Mouse (Mus musculus) liver, postnatal 0 days (tissue): ENCODE measurements around the gene Ptprg. TPM values are rescaled to one million over a fixed set of nuclear protein-coding genes. Genes with fewer than 3 reads are reported as not detected.

Experiments
- ATAC-seq: fragments of 200-750 bp; cut with Nextera tagmentation; 2 replicates; pipeline ENCODE4 v1.8.0; 2017; ENCODE audit warnings: mild to moderate bottlenecking, moderate library complexity
- DNase-seq: peaks from one replicate; pipeline ENCODE4 v3.0.0-alpha.2; 2016
- H3K27ac ChIP-seq: fragments of 300-500 bp; sonication (generic); 2 replicates; pipeline ENCODE4 v1.5.1; 2014; ENCODE audit warnings: antibody characterized with exemption, moderate library complexity, mild to moderate bottlenecking, low read depth
- H3K27me3 ChIP-seq: fragments of 300-500 bp; sonication (generic); 2 replicates; pipeline ENCODE4 v1.6.1; 2014; ENCODE audit warnings: low read length, control low read depth, mixed read lengths; ENCODE audit not compliant: insufficient read depth
- H3K36me3 ChIP-seq: fragments of 300-500 bp; sonication (generic); replicated peaks from 2 replicates; pipeline ENCODE4 v1.6.1; 2014; ENCODE audit warnings: mild to moderate bottlenecking, control low read depth, low read length, moderate library complexity, mixed read lengths; ENCODE audit not compliant: insufficient read depth
- H3K4me1 ChIP-seq: fragments of 300-500 bp; sonication (generic); 2 replicates; pipeline ENCODE4 v1.6.1; 2014; ENCODE audit warnings: antibody characterized with exemption, mild to moderate bottlenecking, control low read depth; ENCODE audit not compliant: insufficient read depth
- H3K4me2 ChIP-seq: fragments of 300-500 bp; sonication (generic); 2 replicates; pipeline ENCODE4 v1.6.1; 2014; ENCODE audit warnings: low read depth, mild to moderate bottlenecking, low read length, moderate library complexity, mixed read lengths
- H3K4me3 ChIP-seq: fragments of 300-500 bp; sonication (generic); 2 replicates; pipeline ENCODE4 v1.5.1; 2014; ENCODE audit warnings: low read depth, low read length
- H3K9ac ChIP-seq: fragments of 300-500 bp; sonication (generic); replicated peaks from 2 replicates; pipeline ENCODE4 v1.6.1; 2014; ENCODE audit warnings: mild to moderate bottlenecking, moderate library complexity
- H3K9me3 ChIP-seq: fragments of 300-500 bp; sonication (generic); 2 replicates; pipeline ENCODE4 v1.6.1; 2016; ENCODE audit warnings: mild to moderate bottlenecking, control low read depth, low read length, mixed read lengths
- CTCF ChIP-seq: sonication (generic); IDR thresholded peaks from 2 replicates; pipeline ENCODE4 v1.5.1; 2016; ENCODE audit warnings: antibody characterized with exemption, low read depth
- EP300 ChIP-seq: IDR thresholded peaks from 2 replicates; pipeline ENCODE4 v1.6.1; 2016; ENCODE audit warnings: antibody characterized with exemption, low read depth, mild to moderate bottlenecking
- WGBS: fragments of 180-500 bp; shearing (Covaris S2); extraction: QIAGEN DNeasy Blood & Tissue Kit; methylation state at CpG from one replicate; pipeline ENCODE4 v1.1.7; 2014; ENCODE audit not compliant: insufficient replicate concordance; 5-methylcytosine and 5-hydroxymethylcytosine counted together
- polyA plus RNA-seq: library from polyadenylated mRNA; unstranded; fragments of >200 nt; fragmentation: Nextera tagmentation; extraction: Ambion mirVana; gene quantifications from 2 replicates; pipeline ENCODE4 v1.2.1, GENCODE M21; 2015

The Ptprg gene
- polyA plus RNA-seq, 1 experiment from 2014 or later = 2.7 TPM

DNA sequence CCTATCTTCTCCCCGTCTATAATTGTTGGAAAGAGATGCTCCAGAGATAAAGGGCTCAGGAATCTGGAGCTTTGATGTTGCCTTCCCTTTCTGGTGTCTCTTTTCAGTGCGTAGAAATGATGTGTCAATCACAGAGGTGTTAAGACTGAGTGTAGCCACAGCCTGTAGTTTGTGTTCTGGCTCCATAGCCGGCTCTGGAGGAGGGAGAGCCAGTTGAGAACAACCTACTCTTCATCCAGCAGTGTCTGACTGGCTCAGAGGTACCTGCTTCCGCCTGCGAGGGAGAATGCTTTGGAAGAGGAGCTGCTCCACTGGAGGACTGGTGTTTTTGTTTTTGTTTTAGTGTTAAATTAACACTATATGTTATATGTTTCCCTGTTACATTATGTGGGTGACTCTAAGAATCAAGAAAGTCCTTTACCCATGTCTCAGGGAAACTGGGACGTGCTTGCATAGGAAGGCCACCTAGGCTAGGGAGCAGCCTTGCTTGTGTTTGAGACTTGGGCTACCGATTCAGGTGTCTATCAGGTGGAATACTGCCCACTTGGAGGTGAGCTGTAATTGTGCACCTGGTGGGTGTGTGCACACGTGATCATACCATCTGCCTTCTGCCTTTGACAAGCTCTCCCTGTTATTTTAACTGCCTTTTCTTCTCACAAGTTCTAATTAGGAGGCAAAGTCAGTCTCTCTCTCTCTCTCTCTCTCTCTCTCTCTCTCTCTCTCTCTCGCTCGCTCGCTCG is 282.5 kb downstream of the Ptprg start:
- no peak overlapping the region for H3K4me3 ChIP-seq
- TF ChIP-seq CTCF = no peak
- no peak for TF ChIP-seq EP300
- no peaks in the 10 kb centered on the region for H3K36me3 ChIP-seq
- WGBS = 70% methylated on average over 12 of the region's 12 CpGs
- DNase-seq (no peak), ATAC-seq (no peak)
- H3K9ac ChIP-seq = no peak overlapping the region
- H3K9me3 ChIP-seq = no peaks in the 10 kb centered on the region
- H3K4me1 ChIP-seq = no peaks in the 10 kb centered on the region
- H3K27ac ChIP-seq = no peak overlapping the region
- no peak overlapping the region for H3K4me2 ChIP-seq
- no peaks in the 10 kb centered on the region for H3K27me3 ChIP-seq

DNA sequence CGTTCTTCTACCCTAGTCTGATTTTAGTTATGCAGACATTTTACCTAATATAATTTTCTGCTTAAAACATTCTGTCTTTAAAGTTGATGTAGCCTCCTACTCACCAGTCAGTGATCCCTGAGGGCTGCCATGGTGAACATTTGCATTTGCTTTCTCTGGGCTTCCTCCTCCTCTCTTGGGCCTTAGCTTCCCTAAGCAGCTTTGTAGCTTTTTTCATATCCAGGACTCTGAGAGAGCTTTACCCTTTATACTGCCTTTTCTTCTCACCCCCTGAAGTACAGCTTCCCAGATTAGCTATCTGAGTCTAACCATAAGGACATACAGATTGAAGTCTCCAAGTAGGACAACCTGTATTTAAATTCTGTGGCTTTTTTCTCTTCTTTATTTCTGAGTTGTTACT is 284.4 kb downstream of the Ptprg start:
- no peak for DNase-seq
- no peak for ATAC-seq
- no peak overlapping the region for H3K4me2 ChIP-seq
- no peaks in the 10 kb centered on the region for H3K36me3 ChIP-seq
- H3K27me3 ChIP-seq = no peaks in the 10 kb centered on the region
- H3K4me1 ChIP-seq = no peaks in the 10 kb centered on the region
- no peak overlapping the region for H3K9ac ChIP-seq
- H3K27ac ChIP-seq = no peak overlapping the region
- 88% methylated on average over 1 of the region's 1 CpGs for WGBS
- TF ChIP-seq CTCF (no peak), EP300 (no peak)
- H3K4me3 ChIP-seq = no peak overlapping the region
- no peaks in the 10 kb centered on the region for H3K9me3 ChIP-seq

DNA sequence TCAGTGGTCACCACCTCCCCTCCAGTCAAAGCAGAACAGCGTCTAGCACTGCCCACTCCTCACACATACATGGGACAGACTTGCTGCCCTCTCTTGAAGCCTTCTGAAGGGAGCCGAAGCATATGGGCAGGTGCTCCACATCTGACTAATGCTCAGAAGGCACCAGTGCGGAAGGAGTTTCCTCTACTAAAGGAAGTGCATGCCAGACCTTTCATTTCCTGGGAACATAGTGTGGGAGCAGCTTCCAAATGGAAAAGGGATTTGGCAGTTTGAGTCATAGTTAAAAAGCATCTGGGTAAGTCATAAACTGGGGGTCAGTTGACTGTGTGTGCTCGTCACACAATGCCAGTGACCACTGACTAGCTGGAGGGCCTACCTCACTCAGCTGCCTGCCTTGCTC is 288.3 kb downstream of the Ptprg start:
- no peaks in the 10 kb centered on the region for H3K27me3 ChIP-seq
- WGBS = 67% methylated on average over 4 of the region's 4 CpGs
- ATAC-seq = no peak; the same call in 1 of the 2 replicates

DNA sequence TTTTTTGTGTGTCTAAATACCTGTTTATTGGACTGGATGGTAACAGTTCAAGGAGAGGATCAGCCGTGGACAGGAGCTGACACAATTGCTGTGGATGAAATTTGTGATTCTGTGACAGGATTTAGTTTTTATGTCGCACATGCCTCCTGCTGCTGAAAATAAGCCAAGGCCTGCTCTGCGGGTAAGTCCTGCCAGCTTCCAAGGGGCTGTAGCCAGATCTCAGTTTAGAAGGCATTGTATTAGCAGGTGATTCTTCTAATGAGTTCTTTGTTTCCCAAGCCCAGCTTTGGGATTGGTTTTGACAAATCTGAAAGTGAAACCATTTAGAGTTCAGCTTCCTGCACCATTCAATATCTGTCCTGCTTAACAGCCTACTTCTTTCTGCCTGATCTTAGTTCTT is 299.6 kb downstream of the Ptprg start:
- Histone ChIP-seq H3K9ac (no peak overlapping the region), H3K4me3 (no peak overlapping the region), H3K4me1 (0 out of 2 replicates have a peak, but pooled peaks cover 4% of the 10 kb centered on the region), H3K27ac (no peak overlapping the region), H3K9me3 (no peaks in the 10 kb centered on the region), H3K36me3 (no peaks in the 10 kb centered on the region), H3K27me3 (no peaks in the 10 kb centered on the region), H3K4me2 (no peak overlapping the region)
- TF ChIP-seq EP300 (no peak), CTCF (no peak)
- no peak for DNase-seq
- ATAC-seq = no peak
- WGBS = 69% methylated on average over 3 of the region's 3 CpGs

More for the DNA sequence above, 288.3 kb downstream of the Ptprg start:
- H3K4me1 ChIP-seq = no peaks in the 10 kb centered on the region
- DNase-seq = no peak
- H3K9ac ChIP-seq = no peak overlapping the region
- H3K4me3 ChIP-seq = no peak overlapping the region
- no peak overlapping the region for H3K4me2 ChIP-seq
- no peaks in the 10 kb centered on the region for H3K9me3 ChIP-seq
- no peaks in the 10 kb centered on the region for H3K36me3 ChIP-seq
- TF ChIP-seq CTCF (no peak), EP300 (no peak)
- no peak overlapping the region for H3K27ac ChIP-seq

DNA sequence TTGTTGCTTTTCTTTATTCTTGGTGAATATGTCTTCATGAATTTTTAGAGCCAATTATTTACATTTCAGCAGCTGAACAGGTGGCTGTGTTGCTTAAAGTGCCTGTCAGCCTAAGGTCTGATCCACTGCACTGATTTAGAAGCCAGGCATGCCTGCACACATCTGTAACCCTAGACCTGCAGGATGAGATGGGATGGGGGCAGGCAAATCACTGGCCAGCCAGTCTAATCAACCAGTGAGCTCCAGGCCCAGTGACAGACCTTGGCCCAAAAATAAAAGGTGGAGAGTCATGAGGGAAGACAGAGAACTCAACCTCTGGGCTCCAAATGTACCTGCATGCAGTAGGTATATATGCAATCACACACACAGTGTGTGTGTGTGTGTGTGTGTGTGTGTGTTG is 302.2 kb downstream of the Ptprg start:
- H3K27ac ChIP-seq = no peak overlapping the region
- H3K27me3 ChIP-seq = no peaks in the 10 kb centered on the region
- H3K4me2 ChIP-seq = no peak overlapping the region
- DNase-seq (no peak), ATAC-seq (no peak)
- 0 out of 2 replicates have a peak, but pooled peaks cover 4% of the 10 kb centered on the region for H3K4me1 ChIP-seq
- H3K36me3 ChIP-seq = no peaks in the 10 kb centered on the region
- H3K9me3 ChIP-seq = no peaks in the 10 kb centered on the region
- no peak overlapping the region for H3K4me3 ChIP-seq
- TF ChIP-seq CTCF (no peak), EP300 (no peak)
- H3K9ac ChIP-seq = no peak overlapping the region

DNA sequence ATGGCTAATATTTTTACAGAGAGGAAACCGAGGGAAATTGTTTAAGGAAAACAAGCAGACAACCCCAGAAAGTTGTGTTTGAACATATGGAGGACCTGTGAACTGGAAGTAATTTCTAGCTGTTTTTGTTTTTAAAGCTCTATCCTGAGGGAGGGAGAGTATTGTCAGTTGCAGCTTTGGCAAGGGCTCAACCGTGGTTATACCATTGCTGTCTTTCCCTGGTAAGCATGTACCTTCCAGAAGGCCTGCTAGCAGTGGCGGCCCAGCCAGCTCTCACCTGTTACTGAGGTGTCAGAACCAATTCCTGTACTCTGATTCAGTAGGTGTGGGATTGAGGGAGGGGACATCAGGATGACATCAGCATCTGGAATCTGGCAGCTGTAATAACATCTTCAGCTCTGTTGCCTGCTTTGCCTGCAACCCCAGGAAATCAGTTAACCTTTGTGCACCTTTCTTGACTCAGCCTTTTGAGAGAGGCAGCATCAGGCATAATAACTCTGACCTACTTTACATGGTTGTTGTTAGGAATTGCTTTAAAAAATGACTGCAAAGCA is 304.7 kb downstream of the Ptprg start:
- Histone ChIP-seq H3K27ac (no peak overlapping the region), H3K9ac (no peak overlapping the region), H3K4me3 (no peak overlapping the region), H3K27me3 (no peaks in the 10 kb centered on the region), H3K4me2 (no peak overlapping the region), H3K36me3 (no peaks in the 10 kb centered on the region), H3K9me3 (no peaks in the 10 kb centered on the region), H3K4me1 (0 out of 2 replicates have a peak, but pooled peaks cover 1% of the 10 kb centered on the region)
- no peak for DNase-seq
- WGBS = 68% methylated on average over 3 of the region's 3 CpGs
- ATAC-seq = no peak
- TF ChIP-seq CTCF = no peak
